In genomic region chr2:132649352-132649870, GRCm38 (mm10) we compare ENCODE assay signal across 19 mouse cellular contexts.
"Had no signal": no experiment of that assay in that cellular context is flagged by ENCODE, and none has a peak within 500 bp of the region (broad histone marks: within the 10 kb centered on the region; RNA-seq: fewer than 3 reads in every experiment).

No protein-coding gene starts in this region.

- H3K4me1 ChIP-seq: limb, embryonic 15.5 days; lung, embryonic 15.5 days; midbrain, embryonic 10.5 days; stomach, embryonic 15.5 days had no signal

- H3K36me3 ChIP-seq: limb, embryonic 12.5 days; limb, embryonic 15.5 days; lung, embryonic 15.5 days; midbrain, embryonic 10.5 days; midbrain, embryonic 13.5 days; stomach, embryonic 15.5 days had no signal

- H3K9me3 ChIP-seq: limb, embryonic 15.5 days; lung, embryonic 15.5 days; midbrain, embryonic 10.5 days; midbrain, embryonic 13.5 days; stomach, embryonic 15.5 days had no signal

- DNase-seq: kidney, adult 9 months; kidney, postnatal 14 days; kidney, postnatal 4 days; left cerebral cortex, postnatal 4 days; liver, postnatal 0 days; lung, postnatal 10 days; lung, postnatal 36 days; right cerebral cortex, postnatal 14 days; right cerebral cortex, postnatal 4 days; spleen, adult 18-20 months; thymus, postnatal 36 days had no signal

- H3K4me3 ChIP-seq: limb, embryonic 12.5 days; limb, embryonic 15.5 days; lung, embryonic 15.5 days; megakaryocyte, embryonic 14.5 days; midbrain, embryonic 10.5 days; midbrain, embryonic 13.5 days; stomach, embryonic 15.5 days had no signal

- H3K9ac ChIP-seq: limb, embryonic 12.5 days; limb, embryonic 15.5 days; liver, embryonic 14.5 days; liver, postnatal 0 days; lung, embryonic 15.5 days; midbrain, embryonic 13.5 days; stomach, embryonic 15.5 days had no signal

- H3K27ac ChIP-seq: limb, embryonic 12.5 days; limb, embryonic 15.5 days; liver, embryonic 14.5 days; lung, embryonic 15.5 days; midbrain, embryonic 10.5 days; midbrain, embryonic 13.5 days; stomach, embryonic 15.5 days had no signal
